ENCODE assay signal across 9 mouse cellular contexts in genomic region chr4:57681511-57681910, GRCm38 (mm10). TPM values are rescaled to one million over a fixed set of nuclear protein-coding genes. Genes with fewer than 3 reads are reported as not detected.
DNase-seq lines count a peak whose midpoint lies in the region; ATAC-seq lines count a peak whose summit lies in the region.
"Had no signal": no experiment of that assay in that cellular context is flagged by ENCODE, and none has a peak within 500 bp of the region (broad histone marks: within the 10 kb centered on the region; RNA-seq: fewer than 3 reads in every experiment).

No protein-coding gene starts in this region.

- intact Hi-C loops in heart, postnatal 25 days (cut with DNase I), result no loop called here

- no peak overlapping the region for H3K9ac ChIP-seq in intestine, embryonic 16.5 days (ENCODE audit: low read depth, low read length)
- H3K9ac ChIP-seq: embryonic facial prominence, embryonic 15.5 days had no signal

- peak; percentile 67 for ATAC-seq in cerebellum, adult (ENCODE audit: insufficient number of reproducible peaks, low FRiP score, low TSS enrichment)
- no peak for ATAC-seq in intestine, embryonic 16.5 days
- ATAC-seq in activated CD4-positive, CD25-positive, alpha-beta regulatory T cell, adult 4 months, result no peak

- 65% methylated on average over 12 of the region's 12 CpGs for WGBS in intestine, embryonic 16.5 days

- H3K4me1 ChIP-seq in intestine, embryonic 16.5 days (ENCODE audit: control insufficient read depth, insufficient read depth, low read length), result no peaks in the 10 kb centered on the region

- DNase-seq in cerebellum, postnatal 4 days (ENCODE audit: low spot score in 2 of 2), result no peak
- DNase-seq in Muller cell, postnatal 12 days (ENCODE audit: inconsistent ontology term), result peak; percentile 52
- DNase-seq in heart, postnatal 25 days (ENCODE audit: low spot score), result peak; percentile 49
- peak; percentile 82 for DNase-seq in lung, postnatal 36 days
- no peak for DNase-seq in right cerebral cortex, postnatal 36 days (ENCODE audit: low spot score in 2 of 2)

- H3K4me3 ChIP-seq in intestine, embryonic 16.5 days (ENCODE audit: low read length), result no peak overlapping the region
- H3K4me3 ChIP-seq: embryonic facial prominence, embryonic 15.5 days had no signal

- no peak overlapping the region for H3K27ac ChIP-seq in intestine, embryonic 16.5 days (ENCODE audit: low read length)
- H3K27ac ChIP-seq: embryonic facial prominence, embryonic 15.5 days had no signal

- no peaks in the 10 kb centered on the region for H3K9me3 ChIP-seq in intestine, embryonic 16.5 days (ENCODE audit: control insufficient read depth, low read length)
- H3K9me3 ChIP-seq: embryonic facial prominence, embryonic 15.5 days had no signal

- no peaks in the 10 kb centered on the region for H3K27me3 ChIP-seq in intestine, embryonic 16.5 days (replicated peaks; ENCODE audit: control insufficient read depth, insufficient read depth, low read length)
- H3K27me3 ChIP-seq: embryonic facial prominence, embryonic 15.5 days had no signal

- H3K36me3 ChIP-seq in intestine, embryonic 16.5 days (ENCODE audit: control insufficient read depth, insufficient read depth, low read length), result no peaks in the 10 kb centered on the region
- H3K36me3 ChIP-seq: embryonic facial prominence, embryonic 15.5 days had no signal

- no peak overlapping the region for H3K4me2 ChIP-seq in intestine, embryonic 16.5 days (ENCODE audit: low read depth, low read length)
- H3K4me2 ChIP-seq: embryonic facial prominence, embryonic 15.5 days had no signal

RNA-seq across cellular contexts. Expression of gene Akap2, which starts 35.9 kb away (rescaled TPM):
- total RNA-seq in heart, postnatal 25 days (2021), result 10 to 100 TPM; 84.4 to 96.1 TPM
- 18.6 and 20.3 TPM in 2 replicates for polyA plus RNA-seq in intestine, embryonic 16.5 days (2015; fragmentation: Nextera tagmentation; extraction: Ambion mirVana)
- 1 to 10 TPM; 3.5 to 5.0 TPM for polyA plus RNA-seq in activated CD4-positive, CD25-positive, alpha-beta regulatory T cell, adult 4 months (2017; shearing (Covaris generic))

Comparison
In these comparisons a context has a peak if more than half of its experiments do, and no peak if none do; other contexts are left out.
1. DNase-seq: peak in Muller cell, postnatal 12 days (single experiment), heart, postnatal 25 days (single experiment) and lung, postnatal 36 days (single experiment); none in cerebellum, postnatal 4 days (0 of 2) and right cerebral cortex, postnatal 36 days (0 of 2).